Mouse (Mus musculus): ENCODE data around the gene Arid3c.
"Not testable (repeated sequence)": the region's sequence is repeated elsewhere in the genome, so short reads cannot be mapped to it uniquely, and the experiment has no call there.

Gene Arid3c

GRCm38 (mm10) chr4:41705922-41706754 is 24.8 kb downstream of the Arid3c start:
- DNase-seq (ENCODE audit: low spot score) = no peak

- DNase-seq (ENCODE audit: low spot score) = no peak
Measured at GRCm38 (mm10) chr4:41704651-41705050, 26.3 kb downstream of the Arid3c start.

- not testable (repeated sequence) for DNase-seq (ENCODE audit: low spot score)
Measured at GRCm38 (mm10) chr4:41702226-41702625, 28.7 kb downstream of the Arid3c start.

- not testable (repeated sequence) for DNase-seq (ENCODE audit: low spot score)
Measured at GRCm38 (mm10) chr4:41700224-41700623, 30.7 kb downstream of the Arid3c start.

- DNase-seq (ENCODE audit: low spot score) = not testable (repeated sequence)
Measured at GRCm38 (mm10) chr4:41699783-41700182, 31.2 kb downstream of the Arid3c start, which contains the start of gene Il11ra1. Gene Il11ra1 (plus strand): TSS chr4:41699989.

- not testable (repeated sequence) for DNase-seq (ENCODE audit: low spot score)
Measured at GRCm38 (mm10) chr4:41698421-41699016, 32.4 kb downstream of the Arid3c start.

- DNase-seq (ENCODE audit: low spot score) = peak; percentile 64
Measured at GRCm38 (mm10) chr4:41696930-41697841, 33.8 kb downstream of the Arid3c start, which contains the start of gene Cntfr. Gene Cntfr (minus strand): TSS chr4:41697089.

GRCm38 (mm10) chr4:41696452-41696851 is 34.5 kb downstream of the Arid3c start:
- DNase-seq (ENCODE audit: low spot score) = not testable (repeated sequence)

DNA sequence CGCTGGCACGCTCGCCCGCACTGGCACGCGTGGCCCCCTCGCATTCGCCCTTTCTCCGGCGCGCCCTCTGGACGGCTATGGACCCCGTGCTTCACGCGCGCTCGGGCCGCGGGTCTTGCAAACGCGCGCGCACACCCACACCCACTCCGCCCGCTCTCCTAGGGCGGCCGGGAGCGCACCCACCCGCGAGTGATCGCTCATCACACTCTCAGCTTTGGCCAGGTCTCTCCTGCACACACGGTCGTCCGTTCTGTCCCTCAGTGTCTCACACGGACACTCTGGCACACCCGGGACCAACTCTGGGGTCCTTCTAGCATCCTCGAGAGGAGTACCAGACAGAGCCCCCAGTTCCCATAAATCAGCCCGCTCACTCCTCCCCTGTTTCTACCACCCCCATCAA is 35.1 kb downstream of the Arid3c start:
- not testable (repeated sequence) for DNase-seq (ENCODE audit: low spot score)

GRCm38 (mm10) chr4:41693511-41693910 is 37.4 kb downstream of the Arid3c start:
- not testable (repeated sequence) for DNase-seq (ENCODE audit: low spot score)

GRCm38 (mm10) chr4:41690014-41690413 is 40.9 kb downstream of the Arid3c start:
- DNase-seq (ENCODE audit: low spot score) = not testable (repeated sequence)

- DNase-seq (ENCODE audit: low spot score) = not testable (repeated sequence)
Measured at GRCm38 (mm10) chr4:41688562-41688961, 42.4 kb downstream of the Arid3c start.

GRCm38 (mm10) chr4:41685882-41686492 is 45.0 kb downstream of the Arid3c start:
- DNase-seq (ENCODE audit: low spot score) = not testable (repeated sequence)

GRCm38 (mm10) chr4:41684931-41685453 is 46.0 kb downstream of the Arid3c start:
- DNase-seq (ENCODE audit: low spot score) = not testable (repeated sequence)

GRCm38 (mm10) chr4:41684131-41684930 is 46.6 kb downstream of the Arid3c start:
- DNase-seq (ENCODE audit: low spot score) = not testable (repeated sequence)

GRCm38 (mm10) chr4:41683303-41683702 is 47.6 kb downstream of the Arid3c start:
- DNase-seq (ENCODE audit: low spot score) = not testable (repeated sequence)

GRCm38 (mm10) chr4:41682789-41683188 is 48.2 kb downstream of the Arid3c start:
- DNase-seq (ENCODE audit: low spot score) = no peak

DNA sequence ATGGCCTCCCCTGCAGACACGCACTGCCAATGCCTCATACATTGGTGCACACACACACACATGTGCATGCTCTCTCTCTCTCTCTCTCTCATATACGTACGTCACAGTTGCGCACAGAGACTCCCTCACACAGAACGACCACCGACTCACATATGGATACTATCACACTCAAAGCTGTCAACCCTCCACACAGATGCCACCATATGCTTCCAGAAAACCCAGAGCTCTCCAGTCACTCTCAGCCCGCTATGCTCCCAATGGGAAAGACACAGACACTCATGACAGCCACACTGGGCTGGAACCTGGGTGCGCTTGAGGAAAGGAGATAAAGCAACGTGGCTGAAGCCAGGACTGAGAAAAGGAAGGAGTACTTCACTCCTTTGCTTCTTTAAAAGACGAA is 49.0 kb downstream of the Arid3c start:
- no peak for DNase-seq (ENCODE audit: low spot score)

GRCm38 (mm10) chr4:41681176-41681575 is 49.8 kb downstream of the Arid3c start:
- DNase-seq (ENCODE audit: low spot score) = no peak

GRCm38 (mm10) chr4:41679291-41679690 is 51.7 kb downstream of the Arid3c start:
- no peak for DNase-seq (ENCODE audit: low spot score)

Data from layer of hippocampus, adult 9-10 months (tissue).